Comparison of ENCODE assay signal across 23 mouse cellular contexts in genomic region chr19:58043120-58043519, GRCm38 (mm10).
A peak's percentile ranks its signal among the peaks of the same experiment; 100 is the strongest.
DNase-seq lines count a peak whose midpoint lies in the region; ATAC-seq and TF ChIP-seq lines count a peak whose summit lies in the region.
"Had no signal": no experiment of that assay in that cellular context is flagged by ENCODE, and none has a peak within 500 bp of the region (broad histone marks: within the 10 kb centered on the region; RNA-seq: fewer than 3 reads in every experiment).

No protein-coding gene starts in this region.

- WGBS in intestine, embryonic 14.5 days = 87% methylated on average over 8 of the region's 8 CpGs
- WGBS in intestine, postnatal 0 days = 67% methylated on average over 8 of the region's 8 CpGs
- WGBS in liver, adult 2 months = 22% methylated on average over 8 of the region's 8 CpGs
- WGBS in liver, embryonic 12.5 days (ENCODE audit: insufficient replicate concordance) = 73% methylated on average over 8 of the region's 8 CpGs
- 94% methylated on average over 8 of the region's 8 CpGs for WGBS in midbrain, embryonic 11.5 days
- 89% methylated on average over 8 of the region's 8 CpGs for WGBS in midbrain, embryonic 10.5 days

- H3K4me3 ChIP-seq in intestine, embryonic 14.5 days (ENCODE audit: low read depth, low read length) = no peak overlapping the region
- no peak overlapping the region for H3K4me3 ChIP-seq in intestine, postnatal 0 days (ENCODE audit: low read depth, low read length)
- no peak overlapping the region for H3K4me3 ChIP-seq in liver, adult 2 months (ENCODE audit: insufficient read depth, low read depth, low read length)
- H3K4me3 ChIP-seq in liver, embryonic 12.5 days = no peak overlapping the region
- no peak overlapping the region for H3K4me3 ChIP-seq in midbrain, embryonic 11.5 days (ENCODE audit: low read depth, low read length)
- H3K4me3 ChIP-seq in midbrain, embryonic 10.5 days = no peak overlapping the region
- H3K4me3 ChIP-seq: embryonic facial prominence, embryonic 15.5 days; erythroblast, embryonic 14.5 days; forebrain, embryonic 10.5 days; gastrocnemius, adult 2 months; hindbrain, embryonic 12.5 days had no signal

- TF ChIP-seq CTCF in intestine, postnatal 0 days (IDR thresholded peaks at IDR 0.05; ENCODE audit: low read depth) = no peak
- TF ChIP-seq CTCF in liver, adult 2 months (IDR thresholded peaks at IDR 0.05; ENCODE audit: low read depth, low read length) = no peak

- peaks cover 6% of the 10 kb centered on the region for H3K36me3 ChIP-seq in intestine, embryonic 14.5 days (ENCODE audit: control insufficient read depth, insufficient read depth, low read length)
- H3K36me3 ChIP-seq in intestine, postnatal 0 days (ENCODE audit: control insufficient read depth, insufficient read depth) = no peaks in the 10 kb centered on the region
- H3K36me3 ChIP-seq in liver, adult 2 months (ENCODE audit: control insufficient read depth, insufficient read depth, low read length) = no peaks in the 10 kb centered on the region
- no peaks in the 10 kb centered on the region for H3K36me3 ChIP-seq in liver, embryonic 12.5 days
- H3K36me3 ChIP-seq in midbrain, embryonic 11.5 days (ENCODE audit: control insufficient read depth, insufficient read depth, low read length) = no peaks in the 10 kb centered on the region
- no peaks in the 10 kb centered on the region for H3K36me3 ChIP-seq in midbrain, embryonic 10.5 days
- H3K36me3 ChIP-seq: forebrain, embryonic 10.5 days; hindbrain, embryonic 12.5 days had no signal

- no peak for ATAC-seq in intestine, embryonic 14.5 days (replicated peaks; ENCODE audit: low FRiP score, low TSS enrichment, low read depth)
- ATAC-seq in intestine, postnatal 0 days = no peak
- no peak for ATAC-seq in liver, embryonic 12.5 days
- ATAC-seq in midbrain, embryonic 11.5 days (ENCODE audit: low FRiP score) = no peak
- ATAC-seq: activated CD4-positive, CD25-positive, alpha-beta regulatory T cell, adult 4 months; forebrain, embryonic 14.5 days; Patski had no signal

- no peak for TF ChIP-seq POLR2A in liver, adult 2 months (IDR thresholded peaks at IDR 0.05; ENCODE audit: extremely low read depth, insufficient read depth, low read length)

- DNase-seq in intestine, embryonic 14.5 days (ENCODE audit: low spot score) = peak; percentile 9
- peak; percentile 82 for DNase-seq in liver, adult 2 months (ENCODE audit: extremely low read depth, low read depth, low spot score)
- DNase-seq in midbrain, embryonic 11.5 days (ENCODE audit: low spot score, missing footprints) = peak; percentile 12
- DNase-seq in midbrain, embryonic 10.5 days (ENCODE audit: low spot score) = no peak
- no peak for DNase-seq in cerebellum, adult 9-11 months
- DNase-seq: adrenal gland, postnatal 14 days; cerebellum, adult 11-12 months; cerebellum, adult 9-10 months; cerebellum, postnatal 36 days; gastrocnemius, adult 2 months; gastrocnemius, postnatal 25 days; heart, postnatal 10 days; heart, postnatal 4 days had no signal

- no peaks in the 10 kb centered on the region for H3K79me2 ChIP-seq in liver, adult 2 months (ENCODE audit: control insufficient read depth, insufficient read depth, low read length)

- no peak overlapping the region for H3K9ac ChIP-seq in intestine, embryonic 14.5 days (ENCODE audit: low read length)
- no peak overlapping the region for H3K9ac ChIP-seq in intestine, postnatal 0 days (ENCODE audit: low read depth, low read length)
- peak overlapping the region; percentile 2; the same call in 1 of the 2 replicates for H3K9ac ChIP-seq in liver, adult 2 months (ENCODE audit: low read depth, low read length)
- H3K9ac ChIP-seq in liver, embryonic 12.5 days = no peak overlapping the region
- H3K9ac ChIP-seq in midbrain, embryonic 11.5 days (ENCODE audit: low read length) = no peak overlapping the region
- H3K9ac ChIP-seq: embryonic facial prominence, embryonic 15.5 days; hindbrain, embryonic 12.5 days had no signal

- no peak overlapping the region for H3K27ac ChIP-seq in intestine, embryonic 14.5 days (ENCODE audit: low read depth)
- no peak overlapping the region for H3K27ac ChIP-seq in intestine, postnatal 0 days (ENCODE audit: low read depth, low read length)
- peak overlapping the region; percentile 86 for H3K27ac ChIP-seq in liver, adult 2 months (replicated peaks; ENCODE audit: insufficient read depth, low read depth, low read length)
- no peak overlapping the region for H3K27ac ChIP-seq in liver, embryonic 12.5 days
- H3K27ac ChIP-seq in midbrain, embryonic 11.5 days (ENCODE audit: low read depth, low read length) = no peak overlapping the region
- no peak overlapping the region for H3K27ac ChIP-seq in midbrain, embryonic 10.5 days (replicated peaks)
- H3K27ac ChIP-seq: embryonic facial prominence, embryonic 15.5 days; forebrain, embryonic 10.5 days; gastrocnemius, adult 2 months; hindbrain, embryonic 12.5 days had no signal

- no peaks in the 10 kb centered on the region for H3K4me1 ChIP-seq in intestine, embryonic 14.5 days (replicated peaks; ENCODE audit: control insufficient read depth, insufficient read depth, low read length)
- no peaks in the 10 kb centered on the region for H3K4me1 ChIP-seq in intestine, postnatal 0 days (replicated peaks; ENCODE audit: control insufficient read depth, insufficient read depth, low read length)
- H3K4me1 ChIP-seq in liver, adult 2 months (ENCODE audit: control insufficient read depth, insufficient read depth, low read length) = peaks cover 11% of the 10 kb centered on the region
- H3K4me1 ChIP-seq in liver, embryonic 12.5 days = no peaks in the 10 kb centered on the region; the same call in 1 of the 2 replicates
- no peaks in the 10 kb centered on the region for H3K4me1 ChIP-seq in midbrain, embryonic 11.5 days (ENCODE audit: control insufficient read depth, insufficient read depth, low read length)
- peaks cover 5% of the 10 kb centered on the region for H3K4me1 ChIP-seq in midbrain, embryonic 10.5 days

- no peak overlapping the region for H3K4me2 ChIP-seq in intestine, embryonic 14.5 days (ENCODE audit: low read length)
- H3K4me2 ChIP-seq in intestine, postnatal 0 days (replicated peaks; ENCODE audit: low read depth) = no peak overlapping the region
- no peak overlapping the region for H3K4me2 ChIP-seq in liver, embryonic 12.5 days
- H3K4me2 ChIP-seq in midbrain, embryonic 11.5 days = no peak overlapping the region
- H3K4me2 ChIP-seq: embryonic facial prominence, embryonic 15.5 days; hindbrain, embryonic 12.5 days had no signal

- H3K27me3 ChIP-seq in intestine, embryonic 14.5 days (replicated peaks; ENCODE audit: control insufficient read depth, insufficient read depth, low read length) = no peaks in the 10 kb centered on the region
- no peaks in the 10 kb centered on the region for H3K27me3 ChIP-seq in intestine, postnatal 0 days (replicated peaks; ENCODE audit: control insufficient read depth, insufficient read depth, low read length)
- H3K27me3 ChIP-seq in liver, adult 2 months (ENCODE audit: control insufficient read depth, insufficient read depth, low read length) = no peaks in the 10 kb centered on the region
- no peaks in the 10 kb centered on the region for H3K27me3 ChIP-seq in liver, embryonic 12.5 days (replicated peaks)
- H3K27me3 ChIP-seq in midbrain, embryonic 11.5 days (ENCODE audit: control insufficient read depth, insufficient read depth, low read length) = no peaks in the 10 kb centered on the region
- H3K27me3 ChIP-seq in midbrain, embryonic 10.5 days (ENCODE audit: low read depth, poor library complexity, severe bottlenecking) = no peaks in the 10 kb centered on the region
- H3K27me3 ChIP-seq: CH12.LX; embryonic facial prominence, embryonic 15.5 days; hindbrain, embryonic 12.5 days; Patski had no signal

- no peaks in the 10 kb centered on the region for H3K9me3 ChIP-seq in intestine, embryonic 14.5 days (ENCODE audit: control insufficient read depth, low read length)
- H3K9me3 ChIP-seq in intestine, postnatal 0 days (ENCODE audit: control insufficient read depth) = no peaks in the 10 kb centered on the region
- H3K9me3 ChIP-seq in liver, embryonic 12.5 days (replicated peaks) = no peaks in the 10 kb centered on the region
- no peaks in the 10 kb centered on the region for H3K9me3 ChIP-seq in midbrain, embryonic 11.5 days (ENCODE audit: control insufficient read depth, low read length)
- H3K9me3 ChIP-seq in midbrain, embryonic 10.5 days (replicated peaks) = no peaks in the 10 kb centered on the region
- H3K9me3 ChIP-seq: embryonic facial prominence, embryonic 15.5 days; forebrain, embryonic 10.5 days; hindbrain, embryonic 12.5 days had no signal

Comparison
In these comparisons a context has a peak if more than half of its experiments do, and no peak if none do; other contexts are left out.
1. DNase-seq: peak in intestine, embryonic 14.5 days (single experiment), liver, adult 2 months (single experiment) and midbrain, embryonic 11.5 days (single experiment); none in midbrain, embryonic 10.5 days (single experiment) and cerebellum, adult 9-11 months (single experiment).